Mouse (Mus musculus): Measurements from ENCODE around the gene Slc29a4. TPM values are rescaled to one million over a fixed set of nuclear protein-coding genes. Genes with fewer than 3 reads are reported as not detected.

Slc29a4 gene
- polyA plus RNA-seq (2015; fragmentation: Nextera tagmentation; extraction: Ambion mirVana), result 4.8 and 5.2 TPM in 2 replicates

DNA sequence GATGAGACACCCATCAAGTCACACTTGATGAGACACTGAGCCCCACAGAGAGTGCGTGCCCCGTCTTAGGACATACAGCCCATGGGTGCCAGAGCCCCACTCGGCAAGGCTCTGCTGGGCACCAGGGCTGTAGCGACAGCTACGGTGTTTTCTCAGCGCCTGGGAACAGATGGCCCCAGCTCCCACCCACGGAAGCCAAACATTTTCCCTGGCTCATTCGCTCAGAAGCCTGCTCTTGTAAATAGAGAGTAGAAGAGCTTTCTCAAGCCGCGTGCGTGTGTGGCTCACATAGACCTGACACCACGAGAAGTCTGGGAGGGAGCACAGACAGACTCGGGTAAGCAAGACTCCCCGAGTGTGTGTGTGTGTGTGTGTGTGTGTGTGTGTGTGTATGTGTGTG is at the start of gene Slc29a4:
Gene Slc29a4, plus strand, starts transcription at position 265 of the 400 bp plus-strand sequence.
- ATAC-seq (ENCODE audit: insufficient read depth, low FRiP score), result no peak
- Histone ChIP-seq H3K9ac (ENCODE audit: low read length) (no peak within 1 kb of the TSS), H3K27me3 (ENCODE audit: control insufficient read depth, insufficient read depth, low read length) (no peaks in the 10 kb centered on the region), H3K36me3 (ENCODE audit: control insufficient read depth, insufficient read depth, low read length) (no peaks in the 10 kb centered on the region), H3K27ac (ENCODE audit: low read length) (no peak within 1 kb of the TSS), H3K4me1 (ENCODE audit: control insufficient read depth, insufficient read depth, low read length) (no peaks in the 10 kb centered on the region), H3K9me3 (replicated peaks; ENCODE audit: control insufficient read depth, low read length) (no peaks in the 10 kb centered on the region), H3K4me3 (replicated peaks; ENCODE audit: low read length) (no peak within 1 kb of the TSS), H3K4me2 (ENCODE audit: low read depth, low read length) (no peak within 1 kb of the TSS)
- 44% methylated on average over 14 of the region's 14 CpGs for WGBS

- H3K9me3 ChIP-seq (replicated peaks; ENCODE audit: control insufficient read depth, low read length), result no peaks in the 10 kb centered on the region
- H3K27ac ChIP-seq (ENCODE audit: low read length), result no peak overlapping the region; the same call in 1 of the 2 replicates
- no peak overlapping the region for H3K4me2 ChIP-seq (ENCODE audit: low read depth, low read length)
- peaks cover 6% of the 10 kb centered on the region; the same call in 1 of the 2 replicates for H3K36me3 ChIP-seq (ENCODE audit: control insufficient read depth, insufficient read depth, low read length)
- 76% methylated on average over 7 of the region's 7 CpGs for WGBS
- H3K9ac ChIP-seq (ENCODE audit: low read length), result no peak overlapping the region
- H3K27me3 ChIP-seq (ENCODE audit: control insufficient read depth, insufficient read depth, low read length), result no peaks in the 10 kb centered on the region
- peaks cover 8% of the 10 kb centered on the region; the same call in 1 of the 2 replicates for H3K4me1 ChIP-seq (ENCODE audit: control insufficient read depth, insufficient read depth, low read length)
- H3K4me3 ChIP-seq (replicated peaks; ENCODE audit: low read length), result no peak overlapping the region
- no peak for ATAC-seq (ENCODE audit: insufficient read depth, low FRiP score)
Measured at GRCm38 (mm10) chr5:142648162-142648561, 44.1 kb upstream of the Slc29a4 start.

GRCm38 (mm10) chr5:142649460-142650050 is 42.8 kb upstream of the Slc29a4 start:
- Histone ChIP-seq H3K27ac (ENCODE audit: low read length) (no peak overlapping the region), H3K4me2 (ENCODE audit: low read depth, low read length) (no peak overlapping the region), H3K9me3 (replicated peaks; ENCODE audit: control insufficient read depth, low read length) (no peaks in the 10 kb centered on the region), H3K4me3 (replicated peaks; ENCODE audit: low read length) (no peak overlapping the region), H3K4me1 (ENCODE audit: control insufficient read depth, insufficient read depth, low read length) (peaks cover 8% of the 10 kb centered on the region; the same call in 1 of the 2 replicates), H3K9ac (ENCODE audit: low read length) (no peak overlapping the region), H3K27me3 (ENCODE audit: control insufficient read depth, insufficient read depth, low read length) (no peaks in the 10 kb centered on the region), H3K36me3 (ENCODE audit: control insufficient read depth, insufficient read depth, low read length) (peaks cover 3% of the 10 kb centered on the region; the same call in 1 of the 2 replicates)
- no peak for ATAC-seq (ENCODE audit: insufficient read depth, low FRiP score)
- 86% methylated on average over 4 of the region's 4 CpGs for WGBS

- no peak overlapping the region for H3K9ac ChIP-seq (ENCODE audit: low read length)
- no peak for ATAC-seq (ENCODE audit: insufficient read depth, low FRiP score)
- WGBS, result 45% methylated on average over 3 of the region's 3 CpGs
- H3K27me3 ChIP-seq (ENCODE audit: control insufficient read depth, insufficient read depth, low read length), result no peaks in the 10 kb centered on the region
- H3K27ac ChIP-seq (ENCODE audit: low read length), result no peak overlapping the region
- no peak overlapping the region for H3K4me3 ChIP-seq (replicated peaks; ENCODE audit: low read length)
- H3K4me1 ChIP-seq (ENCODE audit: control insufficient read depth, insufficient read depth, low read length), result peaks cover 8% of the 10 kb centered on the region; the same call in 1 of the 2 replicates
- H3K9me3 ChIP-seq (replicated peaks; ENCODE audit: control insufficient read depth, low read length), result no peaks in the 10 kb centered on the region
- H3K4me2 ChIP-seq (ENCODE audit: low read depth, low read length), result no peak overlapping the region
- H3K36me3 ChIP-seq (ENCODE audit: control insufficient read depth, insufficient read depth, low read length), result no peaks in the 10 kb centered on the region
Measured at GRCm38 (mm10) chr5:142650390-142650789, 41.9 kb upstream of the Slc29a4 start.

DNA sequence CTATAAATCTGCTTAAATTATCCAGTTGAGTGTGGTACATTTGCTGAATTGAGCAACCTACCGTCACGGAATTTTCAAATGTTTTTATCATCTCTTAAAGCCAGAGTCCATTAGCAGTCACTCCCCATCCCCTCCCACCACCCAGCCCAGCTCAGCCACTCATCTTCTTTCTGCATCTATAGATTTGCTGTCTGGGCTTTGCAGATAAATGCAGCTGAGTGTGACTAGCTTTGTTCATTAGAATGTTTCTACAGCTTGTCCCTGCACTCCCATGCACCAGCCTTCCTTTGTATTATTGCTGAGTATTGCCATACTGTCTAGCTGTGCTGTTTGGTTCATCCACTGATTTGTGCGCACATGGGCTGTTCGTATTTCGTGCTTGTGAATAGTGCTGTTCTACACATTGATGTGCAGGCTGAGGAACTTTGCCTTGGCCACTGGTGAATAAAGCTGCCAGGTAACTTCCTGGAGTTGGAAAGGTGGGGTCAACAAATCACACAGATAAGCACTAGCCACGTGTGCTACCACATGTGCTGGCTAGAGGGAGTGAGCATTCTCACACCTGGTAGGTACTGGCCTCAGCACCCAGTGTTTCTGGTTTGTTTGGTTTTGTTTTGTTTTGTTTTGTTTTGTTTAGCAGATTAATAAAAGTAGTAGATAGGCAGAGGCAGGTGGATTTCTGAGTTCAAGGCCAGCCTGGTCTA is 41.4 kb upstream of the Slc29a4 start:
- WGBS, result 49% methylated on average over 6 of the region's 6 CpGs
- H3K4me1 ChIP-seq (ENCODE audit: control insufficient read depth, insufficient read depth, low read length), result peaks cover 8% of the 10 kb centered on the region; the same call in 1 of the 2 replicates

GRCm38 (mm10) chr5:142652266-142652665 is 40.0 kb upstream of the Slc29a4 start:
- Histone ChIP-seq H3K36me3 (ENCODE audit: control insufficient read depth, insufficient read depth, low read length) (0 out of 2 replicates have a peak, but pooled peaks cover 6% of the 10 kb centered on the region), H3K4me2 (ENCODE audit: low read depth, low read length) (no peak overlapping the region), H3K27me3 (ENCODE audit: control insufficient read depth, insufficient read depth, low read length) (no peaks in the 10 kb centered on the region), H3K4me1 (ENCODE audit: control insufficient read depth, insufficient read depth, low read length) (peaks cover 8% of the 10 kb centered on the region; the same call in 1 of the 2 replicates), H3K27ac (ENCODE audit: low read length) (no peak overlapping the region), H3K9me3 (replicated peaks; ENCODE audit: control insufficient read depth, low read length) (no peaks in the 10 kb centered on the region), H3K4me3 (replicated peaks; ENCODE audit: low read length) (no peak overlapping the region), H3K9ac (ENCODE audit: low read length) (no peak overlapping the region)
- WGBS, result 65% methylated on average over 4 of the region's 4 CpGs
- ATAC-seq (ENCODE audit: insufficient read depth, low FRiP score), result no peak

More for the DNA sequence above, 41.4 kb upstream of the Slc29a4 start:
- Histone ChIP-seq H3K9me3 (replicated peaks; ENCODE audit: control insufficient read depth, low read length) (no peaks in the 10 kb centered on the region), H3K27ac (ENCODE audit: low read length) (no peak overlapping the region), H3K4me2 (ENCODE audit: low read depth, low read length) (no peak overlapping the region), H3K27me3 (ENCODE audit: control insufficient read depth, insufficient read depth, low read length) (no peaks in the 10 kb centered on the region), H3K4me3 (replicated peaks; ENCODE audit: low read length) (no peak overlapping the region), H3K36me3 (ENCODE audit: control insufficient read depth, insufficient read depth, low read length) (no peaks in the 10 kb centered on the region), H3K9ac (ENCODE audit: low read length) (no peak overlapping the region)
- peak; percentile 85; the same call in 1 of the 2 replicates for ATAC-seq (ENCODE audit: insufficient read depth, low FRiP score)

GRCm38 (mm10) chr5:142660656-142661434 is 31.5 kb upstream of the Slc29a4 start:
- Histone ChIP-seq H3K9me3 (replicated peaks; ENCODE audit: control insufficient read depth, low read length) (no peaks in the 10 kb centered on the region), H3K4me1 (ENCODE audit: control insufficient read depth, insufficient read depth, low read length) (no peaks in the 10 kb centered on the region), H3K4me2 (ENCODE audit: low read depth, low read length) (no peak overlapping the region), H3K9ac (ENCODE audit: low read length) (no peak overlapping the region), H3K27ac (ENCODE audit: low read length) (no peak overlapping the region), H3K36me3 (ENCODE audit: control insufficient read depth, insufficient read depth, low read length) (peaks cover 28% of the 10 kb centered on the region), H3K4me3 (replicated peaks; ENCODE audit: low read length) (no peak overlapping the region), H3K27me3 (ENCODE audit: control insufficient read depth, insufficient read depth, low read length) (no peaks in the 10 kb centered on the region)
- ATAC-seq (ENCODE audit: insufficient read depth, low FRiP score), result no peak
- 91% methylated on average over 7 of the region's 7 CpGs for WGBS

DNA sequence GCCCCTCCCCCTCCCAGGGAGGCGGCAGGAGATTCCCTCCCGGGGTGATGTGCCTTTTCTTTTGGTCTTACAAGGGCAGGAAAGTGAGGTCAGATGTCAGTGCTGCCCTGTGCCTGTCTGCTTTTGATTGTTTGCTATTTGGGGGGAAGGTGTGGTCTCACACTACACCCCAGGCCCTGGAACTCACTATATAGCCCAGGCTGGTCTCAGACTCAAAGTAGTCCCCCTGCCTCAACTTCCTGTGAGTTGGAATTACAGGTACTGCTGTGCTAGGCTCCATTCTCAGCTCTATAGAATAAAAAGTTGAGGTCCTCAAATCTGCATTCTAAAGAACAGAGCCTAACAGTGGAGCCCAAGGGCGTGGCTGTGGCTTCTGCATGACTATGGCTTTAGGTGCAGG is 24.4 kb upstream of the Slc29a4 start:
- 47% methylated on average over 3 of the region's 3 CpGs for WGBS
- H3K4me3 ChIP-seq (replicated peaks; ENCODE audit: low read length), result no peak overlapping the region
- H3K27ac ChIP-seq (ENCODE audit: low read length), result no peak overlapping the region
- no peak for ATAC-seq (ENCODE audit: insufficient read depth, low FRiP score)
- no peak overlapping the region for H3K9ac ChIP-seq (ENCODE audit: low read length)
- H3K9me3 ChIP-seq (replicated peaks; ENCODE audit: control insufficient read depth, low read length), result no peaks in the 10 kb centered on the region
- H3K27me3 ChIP-seq (ENCODE audit: control insufficient read depth, insufficient read depth, low read length), result no peaks in the 10 kb centered on the region
- no peaks in the 10 kb centered on the region for H3K4me1 ChIP-seq (ENCODE audit: control insufficient read depth, insufficient read depth, low read length)
- peaks cover 20% of the 10 kb centered on the region for H3K36me3 ChIP-seq (ENCODE audit: control insufficient read depth, insufficient read depth, low read length)
- no peak overlapping the region for H3K4me2 ChIP-seq (ENCODE audit: low read depth, low read length)

Measured in stomach, embryonic 16.5 days (tissue).